Mouse (Mus musculus): ENCODE data around the gene Iqch.

DNA sequence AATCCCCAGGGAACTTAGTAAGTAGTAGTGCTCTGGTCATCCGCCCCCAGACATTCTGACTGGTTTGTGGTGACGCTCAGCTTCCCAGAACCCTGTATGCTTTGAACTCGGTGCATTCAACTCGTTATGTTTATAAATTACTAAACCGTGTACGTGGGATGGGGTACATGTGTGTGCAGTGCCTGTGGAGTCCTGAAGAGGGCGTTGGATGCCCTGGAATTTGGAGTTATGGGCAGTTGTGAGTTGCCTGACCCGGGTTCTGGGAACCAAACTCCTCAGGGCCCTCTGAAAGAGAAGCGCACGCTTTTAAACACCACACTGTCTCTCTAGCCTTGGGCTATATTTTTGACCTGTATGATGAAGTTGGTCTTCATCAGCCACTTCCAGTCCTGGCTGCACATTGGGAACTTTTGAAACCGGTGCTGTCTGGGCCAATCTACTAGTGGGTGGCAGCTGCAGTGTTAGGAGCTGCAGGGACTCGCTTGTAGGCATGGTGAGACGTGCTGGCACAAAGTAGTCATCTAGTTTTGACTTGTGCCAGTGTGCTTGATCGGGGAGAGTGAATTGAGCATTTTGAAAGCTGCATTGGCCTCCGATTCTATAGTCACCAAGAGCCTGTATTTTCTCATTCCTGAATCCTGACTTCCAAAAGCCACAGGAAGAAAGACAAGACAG is 21.7 kb upstream of the Iqch start:
- TF ChIP-seq CTCF (IDR thresholded peaks at IDR 0.05; ENCODE audit: borderline replicate concordance, insufficient read depth, low read depth, low read length) (no peak), POLR2A (IDR thresholded peaks at IDR 0.05; ENCODE audit: borderline replicate concordance, insufficient read depth, low read length) (no peak)
